Mouse (Mus musculus): ENCODE measurements around the gene Wfdc5.

Gene Wfdc5

DNA sequence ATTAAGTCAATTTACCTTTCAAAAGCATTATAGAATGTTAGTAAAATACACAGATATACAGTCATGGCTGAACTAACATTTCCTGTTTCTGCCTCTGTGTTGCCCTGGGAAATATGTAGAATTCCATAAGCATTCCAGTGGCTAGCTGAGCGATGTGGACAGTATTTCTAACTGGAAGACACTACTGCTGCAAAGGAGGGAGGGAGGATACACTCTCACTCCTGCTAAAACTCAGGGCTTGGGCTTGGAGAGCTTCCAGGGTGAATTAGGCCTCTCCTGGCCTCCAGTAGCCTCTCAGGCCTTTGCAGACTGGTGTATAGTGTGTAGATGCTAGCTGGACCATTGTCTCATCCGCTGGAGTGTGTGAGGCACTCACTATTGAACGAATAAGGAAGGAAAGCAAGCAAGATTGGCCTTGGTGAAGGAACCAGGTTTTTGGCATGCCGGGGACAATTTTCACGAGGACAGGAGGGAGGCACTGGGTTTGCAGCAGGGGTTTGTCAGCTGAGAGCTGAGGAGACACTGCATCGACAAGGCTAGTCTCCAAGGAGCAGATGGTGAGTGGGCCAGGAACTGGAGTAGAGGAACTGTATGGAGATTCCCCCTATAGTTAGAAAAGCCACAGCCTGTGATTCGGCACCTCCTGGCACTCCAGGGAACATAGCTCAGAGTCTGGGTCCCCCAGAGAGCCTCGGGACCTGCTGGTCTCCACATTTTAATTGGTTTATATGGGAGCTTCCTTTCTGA, 7.7 kb downstream of the Wfdc5 start:
- no peak for DNase-seq

GRCm38 (mm10) chr2:164173394-164173793, 9.1 kb downstream of the Wfdc5 start:
- DNase-seq = no peak

DNA sequence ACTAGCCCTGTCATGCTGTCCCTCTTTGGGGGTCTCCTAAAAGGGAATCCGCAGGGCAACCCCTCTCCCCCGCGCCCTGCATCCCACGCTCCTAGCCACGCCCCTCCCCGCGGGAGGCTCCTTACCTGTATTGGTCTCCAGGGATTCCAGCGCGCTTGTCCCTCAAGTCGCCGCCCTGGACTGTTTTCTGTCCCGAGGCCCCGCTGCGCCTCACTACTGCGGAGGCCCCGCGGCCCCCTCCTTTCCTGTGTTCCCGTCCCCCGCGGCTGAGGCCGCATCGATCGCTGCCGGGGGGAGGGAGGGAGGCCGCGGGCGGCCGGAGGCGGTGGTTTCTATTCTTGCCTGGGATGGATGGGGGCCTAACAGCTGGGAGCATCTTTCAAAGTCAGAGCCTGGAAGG, 11.6 kb downstream of the Wfdc5 start, which contains the start of gene Kcns1:
Gene Kcns1 (minus strand): TSS at position 212 of the 400 bp plus-strand sequence.
- no peak for DNase-seq

- no peak for DNase-seq
Observed at GRCm38 (mm10) chr2:164170326-164170725, 12.2 kb downstream of the Wfdc5 start.

DNA sequence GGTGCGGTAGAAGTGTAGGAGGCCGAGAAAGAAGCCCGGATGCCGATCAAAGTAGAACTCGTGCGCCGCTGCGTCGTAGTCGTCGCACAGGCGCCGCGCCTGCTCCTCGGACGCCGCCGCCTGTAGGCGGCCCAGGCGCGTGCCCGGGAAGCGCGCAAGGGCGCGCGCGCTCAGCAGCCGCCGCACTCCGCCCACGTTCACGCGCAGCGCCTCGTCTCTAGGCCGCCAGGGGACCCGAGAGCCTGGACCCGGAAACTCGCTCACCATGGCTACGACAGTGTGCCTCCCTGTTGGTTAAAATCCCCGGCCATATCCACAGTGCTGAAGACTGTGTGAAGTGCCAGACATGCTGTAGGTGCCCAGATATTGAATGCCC, 14.0 kb downstream of the Wfdc5 start:
- DNase-seq = no peak

DNA sequence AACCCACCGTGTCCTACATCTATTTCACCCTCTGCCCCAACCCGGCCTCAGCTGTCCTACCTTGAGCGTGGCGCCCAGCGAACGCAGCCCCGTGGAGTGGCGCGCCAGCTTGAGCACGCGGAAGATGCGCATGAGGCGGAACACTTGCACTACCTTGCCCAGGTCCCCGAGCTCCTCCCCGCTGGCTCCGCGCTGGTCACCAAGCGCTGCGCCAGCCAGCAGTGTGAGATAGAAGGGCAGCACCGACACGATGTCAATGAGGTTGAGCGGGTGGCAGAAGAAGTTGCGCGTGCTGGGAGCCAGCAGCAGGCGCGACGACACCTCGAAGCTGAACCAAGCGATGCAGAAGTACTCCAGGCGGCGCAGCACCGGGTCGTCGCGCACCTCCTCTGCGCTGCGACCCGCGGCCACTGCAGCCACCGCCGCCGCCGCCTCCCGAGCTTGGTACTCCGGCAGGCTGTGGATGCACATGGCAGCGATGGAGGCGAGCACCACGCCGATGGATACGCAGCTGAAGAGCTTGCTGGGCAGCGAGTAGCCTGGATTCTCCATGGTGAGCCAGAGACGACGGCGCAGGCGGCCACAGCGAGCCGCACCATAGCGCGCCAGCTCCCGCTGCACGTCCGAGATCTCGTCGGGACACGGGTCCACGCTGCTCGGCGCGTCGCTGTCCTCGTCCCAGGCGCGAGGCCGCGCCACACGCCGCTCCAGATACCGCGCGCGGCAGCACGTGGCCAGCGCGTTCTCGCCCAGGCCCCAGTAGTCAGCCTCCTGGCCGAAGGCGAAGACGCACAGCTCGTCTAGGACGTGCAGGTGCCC, 14.6 kb downstream of the Wfdc5 start:
- no peak for DNase-seq

DNA sequence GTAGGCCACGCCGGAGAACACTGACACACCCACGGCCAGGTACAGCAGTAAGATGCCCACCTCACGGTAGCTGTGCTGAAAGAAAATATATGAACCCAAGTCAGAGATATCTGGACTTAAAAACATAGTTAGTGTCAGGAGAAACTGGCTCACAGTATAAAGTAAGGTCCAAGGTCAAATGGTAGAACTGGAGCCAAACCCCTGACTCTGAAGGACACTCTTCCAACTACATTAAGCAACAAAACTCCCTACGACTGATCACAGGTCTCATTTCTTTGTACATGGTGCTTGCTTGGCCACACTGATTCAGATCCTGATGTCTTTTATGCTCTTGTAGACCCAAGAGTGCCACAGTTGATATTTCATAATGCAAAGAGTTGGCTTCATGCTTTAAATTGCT, 17.6 kb downstream of the Wfdc5 start:
- DNase-seq = no peak

DNA sequence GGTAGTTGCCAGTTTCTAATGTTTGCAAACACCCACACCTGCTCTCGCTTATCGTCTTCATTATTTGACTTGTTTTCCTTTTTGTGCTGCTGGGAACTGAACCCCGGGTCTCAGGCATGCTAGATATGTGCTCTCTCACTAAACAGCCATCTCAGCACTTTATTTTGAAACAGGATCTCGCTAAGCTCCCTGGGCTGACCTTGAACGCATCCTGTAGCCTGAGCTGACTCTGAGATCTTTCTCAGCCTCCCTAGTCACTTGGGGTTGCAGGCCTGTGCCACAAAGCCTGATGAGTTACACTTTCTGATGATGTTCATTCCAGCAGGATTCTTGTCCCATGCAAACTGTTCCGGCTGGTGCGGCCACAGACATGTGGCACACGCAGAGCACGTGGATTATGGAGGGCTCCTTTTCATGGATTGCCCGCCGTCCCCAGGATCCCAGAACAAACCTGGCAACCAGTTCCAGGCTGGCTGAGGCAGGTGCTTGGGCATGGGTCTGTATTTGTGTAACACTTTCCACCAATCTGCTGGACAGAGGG, 21.0 kb downstream of the Wfdc5 start:
- DNase-seq = no peak

DNA sequence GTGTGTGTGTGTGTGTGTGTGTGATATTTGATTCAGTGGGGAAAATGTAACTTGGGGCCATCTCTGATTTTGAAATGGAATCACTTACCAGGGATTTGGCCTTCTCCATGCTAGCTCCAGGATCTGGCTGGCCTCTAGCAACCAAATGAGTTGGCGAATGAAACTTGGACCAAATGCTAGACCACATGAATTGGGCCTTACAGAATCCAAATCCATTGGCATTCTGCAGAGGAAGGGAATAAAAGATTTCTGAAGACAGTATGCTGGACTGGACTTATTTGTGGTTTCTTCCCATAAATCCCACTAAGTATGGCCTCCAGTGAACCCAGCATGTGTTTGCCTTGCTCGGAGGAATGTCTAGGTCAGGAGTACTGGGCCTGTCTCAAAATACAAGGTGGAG, 23.7 kb downstream of the Wfdc5 start:
- DNase-seq = no peak

GRCm38 (mm10) chr2:164156158-164156557, 26.4 kb downstream of the Wfdc5 start:
- DNase-seq = no peak

- no peak for DNase-seq
Observed at GRCm38 (mm10) chr2:164154007-164154406, 28.5 kb downstream of the Wfdc5 start.

DNA sequence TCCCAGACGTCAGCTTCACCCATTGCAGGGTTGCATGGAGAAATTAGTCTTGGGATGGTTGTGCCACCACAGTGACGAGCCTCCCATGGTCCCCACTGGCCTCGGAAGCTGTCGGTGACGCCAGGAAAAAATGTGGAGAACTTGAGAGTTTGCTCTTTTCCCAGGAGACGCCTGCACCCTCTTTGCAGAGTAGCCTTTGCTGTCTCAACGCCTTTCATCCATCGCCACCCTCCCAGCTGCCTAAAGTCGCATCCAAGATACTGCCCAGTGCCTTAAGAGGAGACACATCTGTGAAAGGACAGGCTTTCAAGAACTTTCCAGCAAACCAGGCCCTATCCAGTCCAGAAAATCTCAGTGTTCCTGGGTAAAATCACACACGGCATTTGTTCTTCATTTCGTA, 30.2 kb downstream of the Wfdc5 start:
- DNase-seq = no peak

DNA sequence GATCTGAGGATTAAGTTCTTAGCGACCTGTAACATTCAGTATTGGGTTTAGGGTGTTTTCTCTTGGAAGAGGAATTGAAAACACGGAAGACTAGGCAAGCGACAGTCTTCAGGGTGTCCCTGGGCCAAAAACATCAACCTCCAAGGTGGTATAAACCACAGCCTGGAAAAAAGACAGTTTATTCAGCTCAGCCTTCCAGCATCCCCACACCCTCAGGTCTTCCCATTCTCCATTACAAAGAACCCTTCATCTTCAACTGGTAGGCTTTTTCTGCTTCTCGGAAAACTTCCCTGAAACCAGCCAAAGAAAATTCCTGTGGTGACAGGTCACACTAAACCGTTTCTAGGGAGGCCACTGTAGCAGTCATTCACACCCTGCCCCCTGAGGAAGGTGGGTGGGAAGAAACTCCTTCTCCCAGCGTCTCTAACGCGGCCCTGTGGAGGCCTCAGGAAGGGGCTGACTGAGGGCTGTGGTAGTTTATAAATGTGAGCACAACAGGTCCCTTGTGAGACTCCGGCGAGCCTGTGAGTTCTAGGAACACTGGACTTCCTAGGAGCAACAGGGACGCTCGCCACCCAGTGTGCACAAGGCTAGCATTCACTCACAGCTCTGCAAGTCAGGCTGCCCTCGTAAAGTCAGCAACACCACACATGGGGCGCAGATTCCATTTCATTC, 32.3 kb downstream of the Wfdc5 start:
- no peak for DNase-seq

DNA sequence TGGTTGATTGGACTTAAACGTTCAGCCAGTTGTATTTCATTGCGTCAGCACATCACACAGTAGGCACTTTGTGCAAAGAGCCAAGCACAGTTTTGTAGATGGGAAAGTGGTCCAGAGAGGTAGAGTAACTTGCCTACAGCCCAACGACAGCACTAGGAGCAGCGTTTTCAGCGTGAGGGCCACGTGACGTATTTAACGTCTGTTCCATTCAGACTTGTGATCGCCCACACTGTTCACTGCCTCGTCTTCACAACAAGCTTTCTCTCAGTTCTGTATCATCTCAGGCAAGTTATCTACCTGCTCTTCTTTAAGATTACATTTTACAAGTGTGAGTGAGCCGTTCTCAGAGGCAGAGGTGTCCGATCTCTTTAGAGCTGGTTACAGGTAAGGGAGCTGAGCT, 36.0 kb downstream of the Wfdc5 start:
- DNase-seq = no peak

DNA sequence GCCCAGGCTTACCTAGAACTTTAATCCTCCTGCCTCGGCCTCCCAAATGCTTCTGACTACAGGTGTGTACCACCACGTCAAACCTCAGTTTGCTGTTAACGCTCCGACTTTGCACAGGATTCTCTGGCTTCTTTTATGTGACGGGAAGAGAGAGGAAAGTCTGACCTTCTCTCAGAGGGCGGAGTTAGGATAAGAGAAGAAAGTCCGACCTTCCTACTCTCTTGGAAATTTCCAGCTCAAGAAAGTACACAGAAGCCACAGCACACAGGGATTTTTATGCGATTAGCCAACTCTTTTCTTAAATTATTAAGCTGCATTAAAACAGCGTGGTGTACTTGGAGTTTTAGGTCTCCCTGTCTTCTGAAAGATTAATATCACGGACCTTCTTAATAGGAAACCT, 38.0 kb downstream of the Wfdc5 start:
- peak in 1 of 2 experiments; percentile 3 for DNase-seq

GRCm38 (mm10) chr2:164144025-164144424, 38.5 kb downstream of the Wfdc5 start:
- peak; percentile 25 to 52 for DNase-seq

- no peak for DNase-seq
Observed at GRCm38 (mm10) chr2:164142021-164142420, 40.5 kb downstream of the Wfdc5 start.

DNA sequence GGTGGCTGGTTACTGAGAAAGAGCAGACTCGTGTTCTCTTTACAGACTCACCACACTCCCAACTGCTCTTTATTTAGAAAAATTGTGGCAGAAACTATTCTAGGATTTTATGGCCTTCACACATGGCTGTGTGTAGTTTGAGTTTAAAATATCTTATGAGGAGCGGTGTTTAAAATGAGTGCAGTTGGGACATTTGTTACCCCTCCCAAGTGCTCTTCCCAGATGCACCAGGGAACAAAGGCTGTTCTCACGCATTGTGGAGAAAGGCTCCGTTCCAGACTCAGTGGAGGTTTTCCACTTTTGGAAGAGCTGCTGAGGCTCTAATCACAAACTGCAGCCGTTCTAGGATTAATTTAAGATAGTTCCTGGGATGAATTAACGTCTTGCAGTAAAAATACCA, 44.8 kb downstream of the Wfdc5 start:
- DNase-seq = no peak

DNA sequence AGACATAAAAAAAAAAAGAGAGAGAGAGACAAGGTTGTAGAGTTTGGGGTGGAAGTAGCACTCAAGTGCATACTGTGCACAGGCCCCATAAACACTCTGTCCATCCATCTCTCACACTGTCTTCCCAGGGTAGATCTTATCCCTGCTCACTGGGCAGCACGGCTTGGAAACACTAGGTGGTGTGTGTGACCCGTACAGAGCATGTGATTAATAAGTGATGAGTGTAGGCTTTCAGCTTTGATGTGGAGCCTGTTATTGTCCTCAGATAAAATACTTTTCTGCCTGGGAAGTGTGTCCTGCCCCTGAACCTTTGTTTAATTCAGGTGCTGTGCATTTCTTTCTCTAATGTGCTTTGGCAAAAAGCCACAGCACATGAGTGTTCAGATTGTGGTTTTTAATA, 46.1 kb downstream of the Wfdc5 start:
- peak in 1 of 2 experiments; percentile 11 for DNase-seq

DNA sequence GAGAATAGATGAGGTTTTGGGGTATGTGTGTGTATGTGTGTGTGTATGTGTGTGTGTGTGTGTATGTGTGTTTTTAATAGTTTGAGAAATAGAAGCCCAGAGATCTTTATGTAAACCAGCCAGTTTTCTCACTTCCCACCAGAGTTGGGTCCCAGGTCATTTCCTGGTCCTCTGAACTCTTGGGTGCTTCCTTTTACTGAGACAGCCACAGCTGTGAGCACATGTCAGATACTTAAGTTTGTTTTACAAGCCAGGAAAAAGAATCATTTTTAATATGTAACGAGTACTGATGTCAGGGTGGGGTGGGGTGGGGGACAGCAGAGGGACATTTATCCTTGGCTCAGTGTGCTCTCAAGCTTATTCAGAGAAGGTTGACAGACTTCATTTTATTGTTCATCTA, 47.2 kb downstream of the Wfdc5 start:
- no peak for DNase-seq

- peak; percentile 40 to 48 for DNase-seq
Observed at GRCm38 (mm10) chr2:164134563-164134962, 48.0 kb downstream of the Wfdc5 start.

DNA sequence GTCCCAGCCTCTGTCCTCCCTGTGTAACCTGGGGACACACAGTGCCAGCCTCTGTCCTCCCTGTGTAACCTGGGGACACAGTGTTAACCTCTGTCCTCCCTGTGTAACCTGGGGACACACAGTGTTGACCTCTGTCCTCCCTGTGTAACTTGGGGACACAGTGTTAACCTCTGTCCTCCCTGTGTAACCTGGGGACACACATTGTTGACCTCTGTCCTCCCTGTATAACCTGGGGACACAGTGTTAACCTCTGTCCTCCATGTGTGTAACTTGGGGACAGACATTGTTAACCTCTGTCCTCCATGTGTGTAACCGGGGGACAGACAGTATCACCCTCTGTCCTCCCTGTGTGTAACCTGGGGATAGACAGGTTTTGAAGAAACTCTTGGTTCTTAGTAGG, 51.0 kb downstream of the Wfdc5 start:
- no peak for DNase-seq
